Mouse (Mus musculus) lung, adult 2 months (tissue): ENCODE measurements around the gene 4930539E08Rik. TPM values are rescaled to one million over a fixed set of nuclear protein-coding genes. Genes with fewer than 3 reads are reported as not detected.

ENCODE experiments used
- DNase-seq: peaks from one replicate; pipeline ENCODE4 v3.0.0; 2022
- H3K4me1 ChIP-seq: fragments of 200-500 bp; 2 replicates; pipeline ENCODE4 v1.6.1; 2011; ENCODE audit warnings: low read length; ENCODE audit not compliant: control insufficient read depth, insufficient read depth
- H3K4me3 ChIP-seq: fragments of 200-500 bp; replicated peaks from 2 replicates; pipeline ENCODE3; 2011; ENCODE audit warnings: low read depth, mild to moderate bottlenecking, control low read depth, low read length; ENCODE audit errors: extremely low read depth
- CTCF ChIP-seq: fragments of 200-500 bp; IDR thresholded peaks from 2 replicates; pipeline ENCODE4 v1.5.1; 2011; ENCODE audit warnings: mild to moderate bottlenecking, low read length, control low read depth; ENCODE audit not compliant: insufficient read depth
- POLR2A ChIP-seq: fragments of 200-500 bp; IDR thresholded peaks from 2 replicates; pipeline ENCODE4 v1.6.1; 2011; ENCODE audit warnings: low read depth, mild to moderate bottlenecking, control low read depth, low read length, borderline replicate concordance; ENCODE audit errors: extremely low read depth
- WGBS: fragments of 180-500 bp; shearing (Covaris S2); methylation state at CpG from one replicate; pipeline ENCODE4 v1.1.7; 2018; 5-methylcytosine and 5-hydroxymethylcytosine counted together
- polyA plus RNA-seq: library from polyadenylated mRNA; depleted of rRNA; stranded (reverse); fragments of >200 nt; gene quantifications from 2 replicates; pipeline ENCODE4 v1.2.3, GENCODE M21; 2012

4930539E08Rik gene
- polyA plus RNA-seq, 1 experiment, result 0.05 TPM

GRCm38 (mm10) chr17:28882810-28883209 lies 32.3 kb downstream of the 4930539E08Rik start:
- H3K4me1 ChIP-seq, result 0 out of 2 replicates have a peak, but pooled peaks cover 2% of the 10 kb centered on the region
- DNase-seq, result no peak
- TF ChIP-seq CTCF, result no peak
- TF ChIP-seq POLR2A, result no peak
- no peak overlapping the region for H3K4me3 ChIP-seq
- WGBS, result 35% methylated on average over 8 of the region's 8 CpGs

DNA sequence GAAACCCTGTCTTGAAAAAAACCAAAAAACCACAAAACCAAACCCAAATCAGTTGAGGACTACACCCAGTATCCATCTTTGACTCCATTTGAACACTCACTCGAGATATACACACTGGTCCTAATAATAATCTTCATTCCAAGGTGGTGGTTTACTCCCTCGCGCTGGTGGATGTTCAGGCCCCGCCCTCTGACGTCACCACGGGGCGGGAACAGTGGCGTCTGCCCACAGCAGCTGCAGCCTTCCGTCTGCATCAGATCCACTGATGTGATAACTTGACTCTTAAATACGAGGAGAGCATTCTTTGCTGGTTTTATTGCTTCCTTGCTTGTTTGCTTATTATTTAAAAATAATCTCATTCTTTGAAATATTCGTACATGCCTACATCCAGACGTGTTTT lies 32.8 kb downstream of the 4930539E08Rik start:
- 3% methylated on average over 12 of the region's 12 CpGs for WGBS
- Histone ChIP-seq H3K4me3 (no peak overlapping the region), H3K4me1 (0 out of 2 replicates have a peak, but pooled peaks cover 2% of the 10 kb centered on the region)
- peak; percentile 41 for DNase-seq
- TF ChIP-seq POLR2A, result no peak
- TF ChIP-seq CTCF, result no peak

- peak; percentile 75 for DNase-seq
- H3K4me3 ChIP-seq, result no peak overlapping the region
- 0 out of 2 replicates have a peak, but pooled peaks cover 2% of the 10 kb centered on the region for H3K4me1 ChIP-seq
- TF ChIP-seq CTCF, result peak; percentile 89
- TF ChIP-seq POLR2A, result no peak
- 8% methylated on average over 18 of the region's 18 CpGs for WGBS
These were observed 35.2 kb downstream of the 4930539E08Rik start for GRCm38 (mm10) chr17:28879931-28880391.

GRCm38 (mm10) chr17:28876821-28877220 lies 38.3 kb downstream of the 4930539E08Rik start:
- no peak for DNase-seq
- TF ChIP-seq POLR2A (no peak), CTCF (peak; percentile 28; the same call in 1 of the 2 replicates)
- Histone ChIP-seq H3K4me1 (0 out of 2 replicates have a peak, but pooled peaks cover 2% of the 10 kb centered on the region), H3K4me3 (no peak overlapping the region)
- WGBS, result 24% methylated on average over 19 of the region's 19 CpGs

DNA sequence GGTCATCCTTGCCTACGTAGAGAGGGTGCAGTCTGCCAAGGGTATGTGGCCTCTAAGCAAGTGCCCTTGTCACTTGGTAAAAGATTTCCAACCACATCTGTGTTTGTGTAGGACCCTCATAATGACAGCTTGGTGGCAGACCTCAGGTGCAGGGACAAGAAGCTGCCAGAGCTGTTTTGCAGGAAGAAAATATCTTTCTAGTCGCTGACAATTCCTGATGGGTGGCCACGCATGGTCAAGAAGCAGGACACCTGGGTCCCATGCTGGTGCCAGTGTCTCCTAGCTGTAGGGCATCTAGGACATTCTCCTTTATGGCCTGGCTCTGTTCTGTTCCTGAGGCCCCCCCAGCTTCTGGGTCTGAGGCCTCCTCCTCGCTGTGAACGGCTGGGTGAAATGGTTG lies 38.8 kb downstream of the 4930539E08Rik start:
- WGBS, result 82% methylated on average over 5 of the region's 5 CpGs
- Histone ChIP-seq H3K4me1 (0 out of 2 replicates have a peak, but pooled peaks cover 2% of the 10 kb centered on the region), H3K4me3 (no peak overlapping the region)
- DNase-seq, result no peak
- TF ChIP-seq POLR2A, result no peak
- TF ChIP-seq CTCF, result no peak

DNA sequence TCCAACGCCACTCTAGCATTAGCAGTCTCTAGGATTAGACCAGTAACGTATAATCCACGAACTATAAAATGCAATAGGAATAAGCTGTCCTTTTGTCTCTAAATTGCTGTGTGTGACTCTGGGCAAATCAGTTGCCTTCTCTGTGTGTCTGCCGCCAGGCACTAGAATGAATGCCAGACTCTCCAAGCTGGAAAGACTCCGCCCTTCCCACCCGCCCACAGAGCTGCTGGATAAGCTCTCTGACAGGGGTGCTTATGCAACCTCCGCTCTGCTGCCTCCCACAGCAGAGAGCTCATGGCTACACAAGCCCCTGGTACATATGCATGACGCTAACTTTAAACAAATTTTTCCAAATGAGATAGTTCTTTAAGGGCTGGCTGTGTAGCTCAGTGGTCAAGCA lies 39.8 kb downstream of the 4930539E08Rik start:
- 0 out of 2 replicates have a peak, but pooled peaks cover 2% of the 10 kb centered on the region for H3K4me1 ChIP-seq
- WGBS, result 33% methylated on average over 8 of the region's 8 CpGs
- DNase-seq, result peak; percentile 19
- no peak overlapping the region for H3K4me3 ChIP-seq
- TF ChIP-seq CTCF (no peak), POLR2A (no peak)

DNA sequence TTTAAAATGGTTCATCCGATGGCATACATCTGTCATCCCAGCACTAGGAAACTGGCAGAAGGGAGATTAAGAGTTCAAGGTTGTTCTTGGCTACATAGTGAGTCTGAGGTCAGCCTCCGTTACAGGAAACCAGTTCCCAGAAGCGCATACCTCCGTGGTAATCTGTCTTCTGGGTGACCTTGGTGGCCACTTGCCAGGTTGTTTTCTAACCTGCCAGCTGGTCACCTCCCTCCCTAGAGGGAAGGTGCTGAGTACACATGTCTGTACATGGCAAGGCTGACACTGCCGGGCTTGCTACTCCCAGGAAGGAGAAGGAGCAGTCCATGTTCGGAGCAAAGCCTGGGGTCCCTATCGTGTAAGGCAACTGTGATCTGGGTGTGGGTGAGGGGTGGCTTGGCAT lies 40.3 kb downstream of the 4930539E08Rik start:
- TF ChIP-seq POLR2A (no peak), CTCF (no peak)
- DNase-seq, result peak; percentile 12
- 0 out of 2 replicates have a peak, but pooled peaks cover under 1% of the 10 kb centered on the region for H3K4me1 ChIP-seq
- WGBS, result 31% methylated on average over 7 of the region's 7 CpGs
- no peak overlapping the region for H3K4me3 ChIP-seq

GRCm38 (mm10) chr17:28874216-28874615 lies 40.9 kb downstream of the 4930539E08Rik start:
- Histone ChIP-seq H3K4me3 (no peak overlapping the region), H3K4me1 (no peaks in the 10 kb centered on the region)
- 79% methylated on average over 4 of the region's 4 CpGs for WGBS
- TF ChIP-seq CTCF (no peak), POLR2A (no peak)
- no peak for DNase-seq

GRCm38 (mm10) chr17:28872322-28872721 lies 42.8 kb downstream of the 4930539E08Rik start:
- Histone ChIP-seq H3K4me1 (no peaks in the 10 kb centered on the region), H3K4me3 (no peak overlapping the region)
- TF ChIP-seq POLR2A, result no peak
- TF ChIP-seq CTCF, result no peak
- WGBS, result 81% methylated on average over 7 of the region's 7 CpGs
- DNase-seq, result no peak

GRCm38 (mm10) chr17:28871831-28872230 lies 43.3 kb downstream of the 4930539E08Rik start:
- Histone ChIP-seq H3K4me1 (no peaks in the 10 kb centered on the region), H3K4me3 (no peak overlapping the region)
- WGBS, result 53% methylated on average over 11 of the region's 11 CpGs
- no peak for TF ChIP-seq CTCF
- TF ChIP-seq POLR2A, result no peak
- DNase-seq, result no peak
